ENCODE assay signal across 16 mouse cellular contexts in genomic region chr4:55354038-55354437, GRCm38 (mm10).
"Had no signal": no experiment of that assay in that cellular context is flagged by ENCODE, and none has a peak within 500 bp of the region (broad histone marks: within the 10 kb centered on the region; RNA-seq: fewer than 3 reads in every experiment).

No protein-coding gene starts in this region.

- H3K9me3 ChIP-seq: limb, embryonic 13.5 days; midbrain, embryonic 12.5 days; neural tube, embryonic 13.5 days had no signal

- H3K9ac ChIP-seq: limb, embryonic 13.5 days; lung, embryonic 14.5 days; midbrain, embryonic 12.5 days; neural tube, embryonic 13.5 days had no signal

- H3K27ac ChIP-seq: layer of hippocampus, adult 2 months; limb, embryonic 13.5 days; midbrain, embryonic 12.5 days; neural tube, embryonic 13.5 days had no signal

- H3K4me3 ChIP-seq: layer of hippocampus, adult 2 months; limb, embryonic 13.5 days; midbrain, embryonic 12.5 days; neural tube, embryonic 13.5 days had no signal

- H3K27me3 ChIP-seq: limb, embryonic 13.5 days; midbrain, embryonic 12.5 days; neural tube, embryonic 13.5 days had no signal

- H3K4me2 ChIP-seq: limb, embryonic 13.5 days; lung, embryonic 14.5 days; midbrain, embryonic 12.5 days; neural tube, embryonic 13.5 days had no signal

- ATAC-seq: inflammation-experienced regulatory T-cells, adult 6 months; midbrain, embryonic 16.5 days had no signal

- DNase-seq: kidney, adult 11 months; kidney, postnatal 10 days; kidney, postnatal 4 days; left cerebral cortex, postnatal 4 days; lung, embryonic 14.5 days; retina, postnatal 1 day; right cerebral cortex, postnatal 4 days; spleen, adult 18-20 months; thymus, adult 2 months; thymus, postnatal 25 days had no signal
